Mouse (Mus musculus) frontal cortex, postnatal 25 days (tissue): ENCODE results near the gene Bfar.
A peak's percentile ranks its signal among the peaks of the same experiment; 100 is the strongest.
"Not testable (repeated sequence)": the region's sequence is repeated elsewhere in the genome, so short reads cannot be mapped to it uniquely, and the experiment has no call there.

Experiments used
- DNase-seq, 2 experiments: peaks; one replicate each; pipeline ENCODE4 v3.0.0; 2022; ENCODE audit warnings: low spot score in 2 of 2

Gene Bfar

GRCm38 (mm10) chr16:13716821-13717553 is 45.3 kb downstream of the Bfar start:
- no peak for DNase-seq

GRCm38 (mm10) chr16:13722937-13723336 is 51.3 kb downstream of the Bfar start:
- no peak for DNase-seq

GRCm38 (mm10) chr16:13727811-13728335 is 56.2 kb downstream of the Bfar start:
- DNase-seq: no peak

- no peak for DNase-seq
These were observed 57.8 kb downstream of the Bfar start for GRCm38 (mm10) chr16:13729428-13729827.

GRCm38 (mm10) chr16:13730285-13731255 is 58.9 kb downstream of the Bfar start, which contains the start of gene Pla2g10:
Pla2g10 (minus strand) TSS chr16:13730983.
- no peak for DNase-seq

- DNase-seq: no peak
These were observed 61.1 kb downstream of the Bfar start for GRCm38 (mm10) chr16:13732786-13733185.

GRCm38 (mm10) chr16:13733518-13734137 is 62.0 kb downstream of the Bfar start:
- DNase-seq: peak; percentile 70 to 74

GRCm38 (mm10) chr16:13735977-13736376 is 64.3 kb downstream of the Bfar start:
- DNase-seq: no peak

GRCm38 (mm10) chr16:13739044-13739443 is 67.4 kb downstream of the Bfar start:
- DNase-seq: not testable (repeated sequence)

GRCm38 (mm10) chr16:13740844-13741243 is 69.2 kb downstream of the Bfar start:
- no peak for DNase-seq

GRCm38 (mm10) chr16:13747708-13748107 is 76.0 kb downstream of the Bfar start:
- no peak for DNase-seq

GRCm38 (mm10) chr16:13748124-13748523 is 76.5 kb downstream of the Bfar start:
- DNase-seq: no peak

GRCm38 (mm10) chr16:13748813-13749212 is 77.2 kb downstream of the Bfar start:
- not testable (repeated sequence) for DNase-seq

GRCm38 (mm10) chr16:13749306-13749705 is 77.6 kb downstream of the Bfar start:
- no peak for DNase-seq

- no peak for DNase-seq
These were observed 78.3 kb downstream of the Bfar start for GRCm38 (mm10) chr16:13749981-13750380.

- DNase-seq: no peak
These were observed 79.0 kb downstream of the Bfar start for GRCm38 (mm10) chr16:13750626-13751025.
